Mouse (Mus musculus) kidney, adult 2 months (tissue): ENCODE measurements around the gene Polr2e.

Source experiments
- CTCF ChIP-seq: fragments of 200-500 bp; conservative IDR thresholded peaks from 2 replicates; pipeline ENCODE4 v1.5.1; 2011; ENCODE audit warnings: low read depth, mild to moderate bottlenecking, control low read depth, low read length, moderate library complexity, mixed read lengths; ENCODE audit not compliant: insufficient read depth, insufficient read length
- POLR2A ChIP-seq: fragments of 200-500 bp; IDR thresholded peaks from one replicate; pipeline ENCODE4 v1.6.1; 2011; ENCODE audit warnings: low read depth, low read length, control low read depth

GRCm38 (mm10) chr10:80017361-80017760, 22.2 kb downstream of the Polr2e start:
- TF ChIP-seq CTCF, result no peak
- no peak for TF ChIP-seq POLR2A
